Mouse (Mus musculus) spleen, postnatal 10 days (tissue): ENCODE data around the gene Arhgef40.

Experiments used
- DNase-seq, 2 experiments: peaks; one replicate each; pipeline ENCODE4 v3.0.0; 2021 to 2022; ENCODE audit warnings: low spot score in 2 of 2

The Arhgef40 gene

GRCm38 (mm10) chr14:51984247-51985231 lies at the start of gene Arhgef40:
TSS of gene Arhgef40 (plus strand) at chr14:51984719.
- DNase-seq = peak; percentile 80 to 85

- DNase-seq = no peak
Measured at GRCm38 (mm10) chr14:51939005-51939404, 45.5 kb upstream of the Arhgef40 start.

GRCm38 (mm10) chr14:51940944-51941560 lies 43.5 kb upstream of the Arhgef40 start:
- no peak for DNase-seq

- DNase-seq = no peak
Measured at GRCm38 (mm10) chr14:51941577-51941976, 42.9 kb upstream of the Arhgef40 start.

- no peak for DNase-seq
Measured at GRCm38 (mm10) chr14:51942236-51942635, 42.3 kb upstream of the Arhgef40 start.

- DNase-seq = no peak
Measured at GRCm38 (mm10) chr14:51943336-51943735, 41.2 kb upstream of the Arhgef40 start.

GRCm38 (mm10) chr14:51960316-51960715 lies 24.2 kb upstream of the Arhgef40 start:
- DNase-seq = no peak

GRCm38 (mm10) chr14:51967400-51967799 lies 17.1 kb upstream of the Arhgef40 start:
- no peak for DNase-seq

- no peak for DNase-seq
Measured at GRCm38 (mm10) chr14:51979252-51979651, 5.3 kb upstream of the Arhgef40 start.

GRCm38 (mm10) chr14:51983251-51983650 lies 1.3 kb upstream of the Arhgef40 start:
- DNase-seq = no peak

- DNase-seq = no peak
Measured at GRCm38 (mm10) chr14:51983855-51984246, 668 bp upstream of the Arhgef40 start.

- peak; percentile 54 to 60 for DNase-seq
Measured at GRCm38 (mm10) chr14:51985301-51986152, 1.0 kb downstream of the Arhgef40 start.

GRCm38 (mm10) chr14:51986153-51986505 lies 1.6 kb downstream of the Arhgef40 start:
- peak in 1 of 2 experiments; percentile 48 for DNase-seq

- no peak for DNase-seq
Measured at GRCm38 (mm10) chr14:51987177-51987576, 2.7 kb downstream of the Arhgef40 start.

- no peak for DNase-seq
Measured at GRCm38 (mm10) chr14:51988731-51989130, 4.2 kb downstream of the Arhgef40 start.

GRCm38 (mm10) chr14:51989461-51989970 lies 5.0 kb downstream of the Arhgef40 start:
- DNase-seq = no peak

- DNase-seq = no peak
Measured at GRCm38 (mm10) chr14:51994453-51994852, 9.9 kb downstream of the Arhgef40 start.

- DNase-seq = no peak
Measured at GRCm38 (mm10) chr14:51995219-51995871, 10.8 kb downstream of the Arhgef40 start.

GRCm38 (mm10) chr14:51996231-51996841 lies 11.8 kb downstream of the Arhgef40 start:
- DNase-seq = peak in 1 of 2 experiments; percentile 4

GRCm38 (mm10) chr14:51996866-51997265 lies 12.3 kb downstream of the Arhgef40 start:
- peak in 1 of 2 experiments; percentile 6 for DNase-seq

GRCm38 (mm10) chr14:51997483-51997882 lies 13.0 kb downstream of the Arhgef40 start:
- no peak for DNase-seq
